Mouse (Mus musculus): ENCODE measurements around the gene Tfeb. TPM values are rescaled to one million over a fixed set of nuclear protein-coding genes. Genes with fewer than 3 reads are reported as not detected.

Tfeb gene
- total RNA-seq (2023): 100 to 1,000 TPM in 1 of 2 experiments, 10 to 100 TPM in 1; 96.8 to 111 TPM

GRCm38 (mm10) chr17:47736856-47737255 is at the start of gene Tfeb:
Gene Tfeb (plus strand): TSS chr17:47737030.

GRCm38 (mm10) chr17:47688344-47688607 is 48.6 kb upstream of the Tfeb start, which contains the start of gene Tomm6:
Gene Tomm6 (minus strand): TSS chr17:47688386.

GRCm38 (mm10) chr17:47688608-47689575 is 47.9 kb upstream of the Tfeb start, which contains the start of gene Frs3:
Gene Frs3 (plus strand): TSS chr17:47689030.

GRCm38 (mm10) chr17:47694442-47694502 is 42.6 kb upstream of the Tfeb start, which contains the start of gene Gm21981:
Gene Gm21981 (minus strand): TSS chr17:47694455.

GRCm38 (mm10) chr17:47694503-47695336 is 42.1 kb upstream of the Tfeb start, which contains the start of gene Prickle4:
Gene Prickle4 (minus strand): TSS chr17:47694736.

GRCm38 (mm10) chr17:47726566-47726965 is 10.3 kb upstream of the Tfeb start, which contains the start of gene Pgc:
Gene Pgc (plus strand): TSS chr17:47726842.

GRCm38 (mm10) chr17:47834482-47834767 is 97.6 kb downstream of the Tfeb start, which contains the start of gene Mdfi:
Gene Mdfi (minus strand): TSS chr17:47834691.

Other genes with a start within 250 kb of the Tfeb start
- 10 to 100 TPM; 38.3 to 39.9 TPM for gene Taf8, start 234.7 kb upstream of the Tfeb start, total RNA-seq (2023)
- 100 to 1,000 TPM; 452 to 530 TPM for gene Ccnd3, start 232.0 kb upstream of the Tfeb start, total RNA-seq (2023)
- gene Bysl, start 125.5 kb upstream of the Tfeb start, total RNA-seq (2023): 10 to 100 TPM; 10.2 to 10.3 TPM
- gene Med20, start 125.4 kb upstream of the Tfeb start, total RNA-seq (2023): 10 to 100 TPM; 66.3 to 73.7 TPM
- 1 to 10 TPM; 5.5 to 6.0 TPM for gene Gm20517, start 125.4 kb upstream of the Tfeb start, total RNA-seq (2023)
- gene Usp49, start 106.3 kb upstream of the Tfeb start, total RNA-seq (2023): 1 to 10 TPM; 5.4 to 8.4 TPM
- 100 to 1,000 TPM; 139 to 156 TPM for gene Tomm6, start 48.6 kb upstream of the Tfeb start, total RNA-seq (2023)
- gene Frs3, start 48.0 kb upstream of the Tfeb start, total RNA-seq (2023): under 1 TPM; 0.18 to 0.89 TPM
- under 1 TPM; 0.15 to 0.40 TPM for gene Gm21981, start 42.6 kb upstream of the Tfeb start, total RNA-seq (2023)
- gene Prickle4, start 42.3 kb upstream of the Tfeb start, total RNA-seq (2023): not detected
- not detected for gene Pgc, start 10.2 kb upstream of the Tfeb start, total RNA-seq (2023)
- under 1 TPM in 1 of 2 experiments, not detected in 1; 0.82 TPM for gene Mdfi, start 97.7 kb downstream of the Tfeb start, total RNA-seq (2023)
- 10 to 100 TPM in 1 of 2 experiments, 1 to 10 TPM in 1; 9.3 to 10.6 TPM for gene Foxp4, start 187.6 kb downstream of the Tfeb start, total RNA-seq (2023)